In the genomic region with DNA sequence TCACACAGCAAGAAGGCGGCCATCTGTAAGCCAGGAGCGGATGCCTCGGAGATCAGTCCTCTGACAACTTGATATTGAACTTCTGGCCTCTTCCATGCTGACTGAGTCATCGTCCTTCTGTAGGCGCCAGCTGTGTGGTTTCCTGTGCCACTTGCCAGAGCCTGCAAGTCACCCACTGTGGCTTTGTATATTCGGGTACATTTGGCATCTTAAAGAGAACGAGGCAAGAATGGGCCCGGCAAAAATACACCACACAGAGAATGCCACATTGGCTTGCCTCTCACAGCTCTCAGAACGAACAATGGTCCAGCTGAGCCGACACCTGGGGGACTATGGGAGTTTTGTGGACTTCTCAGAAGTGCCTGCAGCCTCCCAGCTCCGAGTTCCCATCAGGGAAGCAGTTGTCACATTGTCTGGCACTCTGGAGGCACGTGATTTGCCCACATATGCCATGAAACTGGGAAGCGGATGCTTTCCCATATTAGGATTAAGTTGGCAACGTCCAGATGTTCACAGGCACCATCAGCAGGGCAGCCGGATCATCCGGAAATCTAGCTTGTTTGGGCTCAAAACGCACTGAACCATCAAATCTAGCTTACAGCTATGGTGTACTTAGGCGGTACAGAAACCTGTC, we compare ENCODE assay signal across 14 mouse cellular contexts. TPM values are rescaled to one million over a fixed set of nuclear protein-coding genes. Genes with fewer than 3 reads are reported as not detected.
DNase-seq lines count a peak whose midpoint lies in the region; ATAC-seq lines count a peak whose summit lies in the region.
"Had no signal": no experiment of that assay in that cellular context is flagged by ENCODE, and none has a peak within 500 bp of the region (broad histone marks: within the 10 kb centered on the region; RNA-seq: fewer than 3 reads in every experiment).

No protein-coding gene starts in this region.

- no peak for ATAC-seq in cerebellum, adult (ENCODE audit: insufficient number of reproducible peaks, low FRiP score, low TSS enrichment)
- no peak for ATAC-seq in inflammation-experienced regulatory T-cells, adult 6 months
- ATAC-seq: intestine, postnatal 0 days; liver, embryonic 12.5 days had no signal

- DNase-seq in cerebellum, adult 9-11 months: peak; percentile 12
- peak; percentile 36 for DNase-seq in left cerebral cortex, adult 11 months (ENCODE audit: low spot score)
- no peak for DNase-seq in left cerebral cortex, postnatal 10 days (ENCODE audit: extremely low spot score in 1 of 2, low spot score in 2 of 2)
- DNase-seq in 3T3-L1 (ENCODE audit: low read depth, low spot score): peak; percentile 9
- DNase-seq in layer of hippocampus, adult 9-11 months: peak; percentile 48
- DNase-seq in thymus, postnatal 36 days: no peak
- DNase-seq: cerebellum, adult 8-10 months; kidney, postnatal 14 days; thymus, adult 2 months had no signal

- intact Hi-C loops in left cerebral cortex, postnatal 10 days (cut with DNase I): no loop called here

RNA-seq across cellular contexts. Expression of a gene that starts 38.9 kb away (rescaled TPM):
- total RNA-seq in left cerebral cortex, postnatal 10 days (2021): 10 to 100 TPM; 22.5 to 22.8 TPM
- not detected for polyA plus RNA-seq in inflammation-experienced regulatory T-cells, adult 6 months (2017; shearing (Covaris generic))
- total RNA-seq: MEL had no signal

Comparison
In these comparisons a context has a peak if more than half of its experiments do, and no peak if none do; other contexts are left out.
1. DNase-seq: peak in cerebellum, adult 9-11 months (single experiment), left cerebral cortex, adult 11 months (single experiment), 3T3-L1 (single experiment) and layer of hippocampus, adult 9-11 months (single experiment); none in left cerebral cortex, postnatal 10 days (0 of 2) and thymus, postnatal 36 days (0 of 2).